Mouse (Mus musculus): ENCODE measurements around the gene Zfp952. TPM values are rescaled to one million over a fixed set of nuclear protein-coding genes. Genes with fewer than 3 reads are reported as not detected.

Zfp952 gene
- total RNA-seq, 2 experiments from 2014 or later = 2.3 to 6.3 TPM

Other genes with a start within 250 kb of the Zfp952 start
- 67.1 and 71.0 TPM in 2 replicates for gene Zfp871, start 204.8 kb upstream of the Zfp952 start, total RNA-seq (2015; ENCODE audit: low replicate concordance)
- 39.3 and 51.0 TPM in 2 replicates for gene Zfp871, start 204.8 kb upstream of the Zfp952 start, total RNA-seq (2017; ENCODE audit: low replicate concordance)
- gene Zfp811, start 183.2 kb upstream of the Zfp952 start, total RNA-seq (2015; ENCODE audit: low replicate concordance) = 1.3 TPM in 1 of 2 replicates, not detected in the other
- not detected in 2 replicates for gene Zfp811, start 183.2 kb upstream of the Zfp952 start, total RNA-seq (2017; ENCODE audit: low replicate concordance)
- gene Zfp799, start 162.9 kb upstream of the Zfp952 start, total RNA-seq (2015; ENCODE audit: low replicate concordance) = 0.42 and 1.1 TPM in 2 replicates
- gene Zfp799, start 162.9 kb upstream of the Zfp952 start, total RNA-seq (2017; ENCODE audit: low replicate concordance) = 0.45 and 1.4 TPM in 2 replicates
- gene Zfp870, start 101.5 kb upstream of the Zfp952 start, total RNA-seq (2015; ENCODE audit: low replicate concordance) = 0.84 and 1.1 TPM in 2 replicates
- 0.64 and 0.83 TPM in 2 replicates for gene Zfp870, start 101.5 kb upstream of the Zfp952 start, total RNA-seq (2017; ENCODE audit: low replicate concordance)
- not detected in 2 replicates for gene Cyp4f14, start 75.8 kb upstream of the Zfp952 start, total RNA-seq (2015; ENCODE audit: low replicate concordance)
- not detected in 2 replicates for gene Cyp4f14, start 75.8 kb upstream of the Zfp952 start, total RNA-seq (2017; ENCODE audit: low replicate concordance)
- 3.6 and 14.7 TPM in 2 replicates for gene Cyp4f13, start 45.7 kb upstream of the Zfp952 start, total RNA-seq (2015; ENCODE audit: low replicate concordance)
- gene Cyp4f13, start 45.7 kb upstream of the Zfp952 start, total RNA-seq (2017; ENCODE audit: low replicate concordance) = 2.6 and 4.1 TPM in 2 replicates
- gene Zfp472, start 27.3 kb upstream of the Zfp952 start, total RNA-seq (2015; ENCODE audit: low replicate concordance) = 5.9 and 13.3 TPM in 2 replicates
- gene Zfp472, start 27.3 kb upstream of the Zfp952 start, total RNA-seq (2017; ENCODE audit: low replicate concordance) = 6.5 and 12.2 TPM in 2 replicates
- 0.36 and 2.1 TPM in 2 replicates for gene Zfp763, start 40.3 kb downstream of the Zfp952 start, total RNA-seq (2015; ENCODE audit: low replicate concordance)
- 2.8 and 3.3 TPM in 2 replicates for gene Zfp763, start 40.3 kb downstream of the Zfp952 start, total RNA-seq (2017; ENCODE audit: low replicate concordance)
- gene 4921501E09Rik, start 74.9 kb downstream of the Zfp952 start, total RNA-seq (2015; ENCODE audit: low replicate concordance) = not detected in 2 replicates
- gene 4921501E09Rik, start 74.9 kb downstream of the Zfp952 start, total RNA-seq (2017; ENCODE audit: low replicate concordance) = not detected in 2 replicates
- gene Zfp563, start 96.2 kb downstream of the Zfp952 start, total RNA-seq (2015; ENCODE audit: low replicate concordance) = 0.72 TPM in 1 of 2 replicates, not detected in the other
- gene Zfp563, start 96.2 kb downstream of the Zfp952 start, total RNA-seq (2017; ENCODE audit: low replicate concordance) = 0.98 and 1.7 TPM in 2 replicates
- gene Morc2b, start 146.6 kb downstream of the Zfp952 start, total RNA-seq (2015; ENCODE audit: low replicate concordance) = not detected in 2 replicates
- gene Morc2b, start 146.6 kb downstream of the Zfp952 start, total RNA-seq (2017; ENCODE audit: low replicate concordance) = 0.51 TPM in 1 of 2 replicates, not detected in the other
- gene Olfr55, start 175.3 kb downstream of the Zfp952 start, total RNA-seq (2015; ENCODE audit: low replicate concordance) = not detected in 2 replicates
- gene Olfr55, start 175.3 kb downstream of the Zfp952 start, total RNA-seq (2017; ENCODE audit: low replicate concordance) = not detected in 2 replicates
- gene Olfr239, start 198.2 kb downstream of the Zfp952 start, total RNA-seq (2015; ENCODE audit: low replicate concordance) = not detected in 2 replicates
- not detected in 2 replicates for gene Olfr239, start 198.2 kb downstream of the Zfp952 start, total RNA-seq (2017; ENCODE audit: low replicate concordance)
- not detected in 2 replicates for gene Olfr1564, start 228.6 kb downstream of the Zfp952 start, total RNA-seq (2015; ENCODE audit: low replicate concordance)
- not detected in 2 replicates for gene Olfr1564, start 228.6 kb downstream of the Zfp952 start, total RNA-seq (2017; ENCODE audit: low replicate concordance)

Data from erythroid progenitor cell, adult 5-6 weeks (primary cell).